Mouse (Mus musculus) heart, embryonic 10.5 days (tissue): ENCODE measurements at regions not wholly inside any gene's neighbourhood (a gene's known extent, or its start where the extent isn't known, plus 50 kb on each side); places are given as distances from the start of the nearest gene placed in this dataset.
"Not testable (repeated sequence)": the region's sequence is repeated elsewhere in the genome, so short reads cannot be mapped to it uniquely, and the experiment has no call there.

ENCODE experiments used
- DNase-seq: peaks from one replicate; pipeline ENCODE4 v3.0.0-alpha.2; 2017; ENCODE audit warnings: low spot score
- H3K27ac ChIP-seq: fragments of 300-500 bp; sonication (generic); 2 replicates; pipeline ENCODE4 v1.5.1; 2016; ENCODE audit warnings: mild to moderate bottlenecking
- H3K27me3 ChIP-seq: fragments of 300-500 bp; sonication (generic); 2 replicates; pipeline ENCODE4 v1.6.1; 2016; ENCODE audit warnings: mild to moderate bottlenecking; ENCODE audit not compliant: poor library complexity, insufficient read depth, severe bottlenecking
- H3K36me3 ChIP-seq: fragments of 300-500 bp; sonication (generic); 2 replicates; pipeline ENCODE4 v1.6.1; 2016; ENCODE audit warnings: mild to moderate bottlenecking, moderate library complexity
- H3K4me1 ChIP-seq: fragments of 300-500 bp; sonication (generic); 2 replicates; pipeline ENCODE4 v1.6.1; 2016; ENCODE audit warnings: mild to moderate bottlenecking
- H3K4me3 ChIP-seq: fragments of 300-500 bp; sonication (generic); 2 replicates; pipeline ENCODE4 v1.5.1; 2016; ENCODE audit warnings: mild to moderate bottlenecking, moderate library complexity
- H3K9me3 ChIP-seq: fragments of 300-500 bp; sonication (generic); 2 replicates; pipeline ENCODE4 v1.6.1; 2016; ENCODE audit warnings: mild to moderate bottlenecking, moderate library complexity
- whole genome bisulfite sequencing: fragments of 180-500 bp; shearing (Covaris S2); methylation state at CpG from one replicate; pipeline ENCODE4 v1.1.7; 2016; 5-methylcytosine and 5-hydroxymethylcytosine counted together

DNA sequence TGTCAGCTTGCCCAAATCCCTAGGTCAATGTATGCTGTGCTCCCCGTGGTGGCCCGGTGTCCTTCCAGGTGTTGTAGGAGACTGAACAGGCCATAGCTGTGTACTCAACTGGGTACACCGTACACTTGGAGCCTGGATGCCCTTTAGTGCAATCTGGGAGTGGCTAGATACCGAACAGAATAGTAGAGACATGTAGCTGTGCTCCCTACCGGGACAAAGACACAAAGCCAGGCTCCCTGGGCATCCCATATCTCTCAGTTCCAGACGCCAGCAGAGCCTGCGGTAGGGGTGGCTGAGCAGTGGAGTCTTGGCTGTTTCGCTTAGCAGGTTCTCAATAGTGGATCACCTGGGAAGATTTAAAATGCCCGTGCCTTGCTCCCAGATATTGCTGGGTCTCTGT lies 136.7 kb upstream of the Ubl3 start:
- DNase-seq, result peak; percentile 90
- H3K4me3 ChIP-seq, result no peak overlapping the region
- H3K9me3 ChIP-seq, result no peaks in the 10 kb centered on the region
- H3K36me3 ChIP-seq, result no peaks in the 10 kb centered on the region
- H3K4me1 ChIP-seq, result peaks cover 31% of the 10 kb centered on the region
- H3K27ac ChIP-seq, result peak overlapping the region; percentile 64; the same call in 1 of the 2 replicates
- peaks cover 4% of the 10 kb centered on the region; the same call in 1 of the 2 replicates for H3K27me3 ChIP-seq
- WGBS, result 73% methylated on average over 9 of the region's 9 CpGs

DNA sequence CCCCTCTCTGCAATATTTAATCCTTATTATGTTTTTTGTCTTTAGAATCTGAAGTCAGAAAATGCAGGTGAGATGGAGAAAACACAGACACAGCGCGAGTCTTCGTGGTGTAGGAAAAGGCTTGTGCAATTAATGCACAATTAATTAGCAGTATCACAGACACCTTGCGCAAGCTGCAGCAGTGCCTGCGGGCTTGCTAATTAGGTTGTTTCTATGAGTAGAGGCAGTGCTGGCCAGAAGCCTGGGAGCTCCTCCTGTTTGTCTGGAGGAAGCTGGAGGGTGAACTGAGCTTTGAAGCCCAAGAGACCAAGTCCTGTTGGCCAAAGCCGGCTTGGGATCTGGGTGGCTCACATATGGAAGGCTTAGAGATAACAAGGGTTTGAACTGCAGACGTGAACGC lies 135.9 kb upstream of the Ubl3 start:
- Histone ChIP-seq H3K36me3 (no peaks in the 10 kb centered on the region), H3K27ac (no peak overlapping the region), H3K4me1 (peaks cover 31% of the 10 kb centered on the region), H3K27me3 (peaks cover 4% of the 10 kb centered on the region; the same call in 1 of the 2 replicates), H3K9me3 (no peaks in the 10 kb centered on the region), H3K4me3 (no peak overlapping the region)
- DNase-seq, result no peak
- 79% methylated on average over 8 of the region's 8 CpGs for WGBS

DNA sequence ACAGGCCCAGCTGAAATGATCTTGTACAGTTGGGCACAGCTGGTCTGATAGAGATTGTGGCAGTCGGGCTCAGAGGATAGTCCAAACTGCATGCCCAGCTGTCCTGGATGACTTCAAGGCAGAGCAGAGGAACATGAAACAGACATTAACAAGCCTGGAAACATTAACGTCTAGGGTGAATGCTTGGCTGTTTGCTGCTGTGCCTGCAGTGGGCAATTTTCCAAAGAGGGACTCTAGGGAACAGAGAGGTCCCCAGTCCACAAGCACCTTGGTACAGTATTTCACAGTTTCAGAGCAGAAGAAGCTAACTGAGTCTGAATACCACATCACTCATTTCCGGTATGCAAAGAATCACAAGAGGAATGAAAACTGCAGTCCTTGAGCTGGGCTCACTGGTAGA lies 135.2 kb upstream of the Ubl3 start:
- 61% methylated on average over 3 of the region's 3 CpGs for WGBS
- no peak for DNase-seq
- Histone ChIP-seq H3K4me3 (no peak overlapping the region), H3K36me3 (no peaks in the 10 kb centered on the region), H3K27me3 (peaks cover 2% of the 10 kb centered on the region; the same call in 1 of the 2 replicates), H3K9me3 (no peaks in the 10 kb centered on the region), H3K4me1 (peaks cover 31% of the 10 kb centered on the region), H3K27ac (no peak overlapping the region)

DNA sequence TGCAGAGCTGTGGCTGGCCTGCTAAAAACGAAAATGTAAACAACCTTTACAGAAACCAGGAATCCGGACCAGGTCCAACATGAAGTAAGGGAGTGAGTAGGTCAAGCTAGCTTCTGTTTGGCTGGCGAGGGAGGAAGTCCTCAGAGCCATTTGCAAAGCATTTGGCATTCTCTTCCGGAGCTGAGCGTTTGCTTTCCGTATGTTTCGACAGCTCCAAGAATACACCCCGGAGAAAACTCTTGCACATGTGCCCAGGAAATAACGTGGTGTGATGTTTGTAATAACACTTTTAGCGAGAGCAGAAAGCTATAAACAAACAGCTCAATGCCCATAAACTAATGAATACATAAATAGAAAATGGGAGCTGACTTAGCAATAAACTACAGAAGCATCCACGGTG lies 131.6 kb upstream of the Ubl3 start:
- WGBS, result 79% methylated on average over 11 of the region's 11 CpGs
- H3K27me3 ChIP-seq, result no peaks in the 10 kb centered on the region
- peaks cover 9% of the 10 kb centered on the region; the same call in 1 of the 2 replicates for H3K4me1 ChIP-seq
- H3K9me3 ChIP-seq, result no peaks in the 10 kb centered on the region
- no peak overlapping the region for H3K4me3 ChIP-seq
- no peak for DNase-seq
- no peaks in the 10 kb centered on the region for H3K36me3 ChIP-seq
- H3K27ac ChIP-seq, result no peak overlapping the region

DNA sequence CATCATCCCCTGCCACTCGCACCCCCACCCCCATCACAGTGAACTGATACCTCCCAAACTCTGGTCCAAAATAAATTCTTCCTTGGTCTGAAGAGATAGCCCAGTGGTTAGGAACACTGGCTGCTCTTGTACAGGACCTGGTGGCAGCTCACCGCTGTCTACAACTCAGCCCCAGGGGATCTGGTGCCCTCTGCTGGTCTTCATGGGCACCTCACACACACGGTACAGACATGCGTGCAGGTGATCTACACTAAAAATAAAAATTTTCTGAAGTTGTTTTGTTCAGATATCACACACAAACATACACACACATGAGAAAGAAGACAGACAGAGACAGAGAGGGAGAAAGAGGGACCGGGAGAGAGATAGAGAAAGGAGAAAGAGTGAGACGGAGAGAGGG lies 130.0 kb upstream of the Ubl3 start:
- 90% methylated on average over 6 of the region's 6 CpGs for WGBS
- H3K27me3 ChIP-seq, result no peaks in the 10 kb centered on the region
- DNase-seq, result no peak
- H3K4me3 ChIP-seq, result no peak overlapping the region
- H3K4me1 ChIP-seq, result no peaks in the 10 kb centered on the region
- H3K36me3 ChIP-seq, result no peaks in the 10 kb centered on the region
- H3K27ac ChIP-seq, result no peak overlapping the region
- no peaks in the 10 kb centered on the region for H3K9me3 ChIP-seq

DNA sequence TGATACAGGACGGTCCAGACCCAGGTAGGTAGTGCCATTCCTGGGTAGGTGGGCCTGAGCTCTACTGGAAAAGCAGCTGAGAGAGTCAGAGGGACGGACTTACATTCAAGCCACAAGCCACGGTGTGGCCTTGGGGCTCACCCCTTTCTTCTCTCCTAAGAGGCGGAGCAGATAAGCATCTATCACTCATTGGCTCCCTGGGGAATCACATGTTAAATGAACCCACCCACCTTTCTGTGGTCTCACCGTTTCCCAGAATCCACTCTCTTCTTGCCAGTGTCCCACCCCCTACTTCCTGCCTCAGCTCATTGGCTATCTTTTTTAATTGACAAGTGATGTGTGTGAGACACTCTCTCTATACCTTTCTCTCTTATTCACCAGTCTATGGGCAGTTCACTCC lies 127.8 kb upstream of the Ubl3 start:
- Histone ChIP-seq H3K4me1 (no peaks in the 10 kb centered on the region), H3K4me3 (no peak overlapping the region), H3K27me3 (no peaks in the 10 kb centered on the region), H3K36me3 (no peaks in the 10 kb centered on the region), H3K27ac (no peak overlapping the region), H3K9me3 (no peaks in the 10 kb centered on the region)
- no peak for DNase-seq
- 81% methylated on average over 5 of the region's 5 CpGs for WGBS

DNA sequence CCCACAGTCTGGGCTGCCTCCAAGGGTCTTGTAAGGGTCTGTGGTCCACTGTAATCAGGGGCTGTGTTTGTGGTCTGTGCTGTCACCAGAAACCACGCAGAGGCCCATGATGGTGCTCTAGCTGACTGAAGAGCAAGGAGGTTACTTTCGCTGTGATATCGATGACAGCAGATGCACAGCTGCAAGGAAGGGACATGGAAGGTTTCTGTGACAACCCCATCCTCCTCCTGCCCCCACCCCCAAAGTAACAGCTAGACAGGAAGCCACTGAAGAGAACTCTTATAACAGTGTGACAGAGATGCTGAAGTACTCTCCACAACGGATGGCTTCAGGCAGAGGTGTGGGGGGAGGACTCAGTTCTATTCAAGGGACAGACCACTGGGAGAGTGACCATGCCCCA lies 127.0 kb upstream of the Ubl3 start:
- no peak for DNase-seq
- Histone ChIP-seq H3K4me3 (no peak overlapping the region), H3K9me3 (no peaks in the 10 kb centered on the region), H3K4me1 (no peaks in the 10 kb centered on the region), H3K27me3 (no peaks in the 10 kb centered on the region), H3K27ac (no peak overlapping the region), H3K36me3 (no peaks in the 10 kb centered on the region)
- 82% methylated on average over 4 of the region's 4 CpGs for WGBS

DNA sequence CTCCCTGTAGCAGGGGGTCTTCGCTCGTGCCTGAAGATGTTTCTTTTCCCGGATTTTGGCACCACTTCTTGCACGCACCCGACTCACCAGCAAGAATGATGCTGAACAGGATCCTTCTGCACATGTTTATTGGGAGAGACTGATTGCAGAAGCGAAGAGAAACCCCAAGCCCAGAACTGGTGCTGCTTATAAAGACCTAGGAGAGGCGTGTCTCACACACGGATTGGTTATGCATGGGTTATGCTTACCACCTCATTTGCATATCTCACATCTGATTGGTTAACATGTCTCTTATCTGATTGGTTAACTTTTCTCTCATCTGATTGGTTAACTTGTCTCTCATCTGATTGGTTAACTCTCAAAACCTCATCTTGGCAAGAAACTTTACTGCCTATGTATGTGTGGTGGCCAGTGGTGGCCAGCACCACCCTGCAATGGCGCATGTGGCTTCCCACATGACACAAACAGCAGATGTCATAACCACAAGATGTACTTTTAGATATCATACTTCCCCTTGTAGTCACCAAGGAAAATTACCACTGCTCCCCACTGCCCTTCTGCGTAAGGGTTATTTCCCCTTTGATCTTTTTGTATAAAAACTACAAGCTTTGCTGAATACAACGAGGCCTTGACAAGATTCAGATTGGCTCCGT lies 125.8 kb upstream of the Ubl3 start:
- H3K27me3 ChIP-seq, H3K4me1 ChIP-seq, H3K36me3 ChIP-seq, DNase-seq, H3K9me3 ChIP-seq, H3K4me3 ChIP-seq, H3K27ac ChIP-seq: not testable (repeated sequence)
- WGBS, result 90% methylated on average over 12 of the region's 12 CpGs

DNA sequence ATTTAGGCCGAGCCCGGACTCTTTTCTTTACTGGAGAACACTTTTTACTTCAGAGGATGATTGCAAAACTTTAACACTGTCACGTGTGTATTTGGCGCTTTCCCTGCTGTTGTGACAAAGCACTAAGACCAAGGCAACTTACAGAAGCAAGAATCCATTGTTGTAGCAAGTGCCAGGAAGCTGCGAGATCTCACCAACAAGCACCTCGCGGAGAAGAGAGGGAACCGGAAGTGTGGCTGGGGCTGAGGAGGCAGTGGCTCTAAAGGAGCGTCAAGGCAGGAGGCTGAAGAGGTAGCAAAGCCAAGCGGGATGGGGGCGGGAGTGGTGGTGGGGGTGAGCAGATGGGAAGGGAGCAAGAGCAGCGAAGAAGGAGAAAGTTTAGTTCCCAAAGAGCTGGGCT lies 121.7 kb upstream of the Ubl3 start:
- Histone ChIP-seq H3K4me3 (no peak overlapping the region), H3K27ac (no peak overlapping the region; the same call in 1 of the 2 replicates), H3K9me3 (0 out of 2 replicates have a peak, but pooled peaks cover 3% of the 10 kb centered on the region), H3K27me3 (no peaks in the 10 kb centered on the region), H3K4me1 (0 out of 2 replicates have a peak, but pooled peaks cover 5% of the 10 kb centered on the region), H3K36me3 (no peaks in the 10 kb centered on the region)
- 69% methylated on average over 12 of the region's 12 CpGs for WGBS
- DNase-seq, result no peak

DNA sequence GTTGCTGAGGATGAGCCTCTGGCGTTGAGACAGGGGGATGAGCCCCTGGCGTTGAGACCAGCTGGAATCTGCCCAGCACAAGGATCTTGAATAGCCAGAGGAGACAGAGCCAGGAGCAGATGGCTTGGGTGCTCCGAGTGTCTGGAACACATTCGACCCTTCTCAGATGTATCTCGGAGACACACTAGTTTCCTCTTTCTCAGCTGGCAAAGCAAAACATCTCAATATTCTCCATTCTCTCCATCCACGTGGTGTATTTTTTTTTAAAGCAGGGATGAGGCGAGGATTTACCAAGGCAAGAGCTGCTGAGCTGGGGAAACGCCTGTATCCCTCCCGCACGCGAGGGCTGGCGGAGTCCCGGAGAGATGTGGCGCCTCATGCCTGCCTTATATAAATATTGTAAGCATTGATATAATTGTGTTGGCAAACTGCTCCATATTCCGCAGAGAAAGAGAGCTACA lies 109.7 kb upstream of the Ubl3 start:
- DNase-seq, result no peak
- WGBS, result 82% methylated on average over 15 of the region's 15 CpGs

DNA sequence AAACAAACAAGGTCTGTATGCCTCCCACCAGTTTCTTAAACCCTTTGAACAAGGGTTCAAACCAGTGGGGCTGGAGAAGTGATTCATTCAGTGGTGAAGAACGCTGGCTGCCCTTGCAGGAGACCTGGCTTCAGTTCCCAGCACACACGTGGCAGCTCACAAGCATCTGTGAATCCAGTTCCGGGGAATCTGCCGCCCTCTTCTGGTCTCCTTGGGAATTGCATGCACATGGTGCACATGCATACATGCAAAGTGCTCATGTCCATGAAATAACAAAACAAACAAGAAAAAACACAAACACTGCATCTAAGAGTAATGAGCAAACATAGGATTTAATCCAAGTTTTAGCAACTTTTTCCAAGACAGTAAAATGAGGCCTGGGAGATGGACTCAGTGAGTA lies 108.5 kb upstream of the Ubl3 start:
- DNase-seq, result no peak
- WGBS, result 72% methylated on average over 4 of the region's 4 CpGs
- no peaks in the 10 kb centered on the region for H3K27me3 ChIP-seq
- H3K4me1 ChIP-seq, result peaks cover under 1% of the 10 kb centered on the region; the same call in 1 of the 2 replicates
- H3K36me3 ChIP-seq, result no peaks in the 10 kb centered on the region
- H3K27ac ChIP-seq, result no peak overlapping the region
- peaks cover 3% of the 10 kb centered on the region; the same call in 1 of the 2 replicates for H3K9me3 ChIP-seq
- no peak overlapping the region for H3K4me3 ChIP-seq

More for the DNA sequence above, 109.7 kb upstream of the Ubl3 start:
- Histone ChIP-seq H3K36me3 (no peaks in the 10 kb centered on the region), H3K4me3 (no peak overlapping the region), H3K4me1 (peaks cover 3% of the 10 kb centered on the region; the same call in 1 of the 2 replicates), H3K27me3 (peaks cover 6% of the 10 kb centered on the region; the same call in 1 of the 2 replicates), H3K9me3 (peaks cover 3% of the 10 kb centered on the region; the same call in 1 of the 2 replicates), H3K27ac (no peak overlapping the region)

DNA sequence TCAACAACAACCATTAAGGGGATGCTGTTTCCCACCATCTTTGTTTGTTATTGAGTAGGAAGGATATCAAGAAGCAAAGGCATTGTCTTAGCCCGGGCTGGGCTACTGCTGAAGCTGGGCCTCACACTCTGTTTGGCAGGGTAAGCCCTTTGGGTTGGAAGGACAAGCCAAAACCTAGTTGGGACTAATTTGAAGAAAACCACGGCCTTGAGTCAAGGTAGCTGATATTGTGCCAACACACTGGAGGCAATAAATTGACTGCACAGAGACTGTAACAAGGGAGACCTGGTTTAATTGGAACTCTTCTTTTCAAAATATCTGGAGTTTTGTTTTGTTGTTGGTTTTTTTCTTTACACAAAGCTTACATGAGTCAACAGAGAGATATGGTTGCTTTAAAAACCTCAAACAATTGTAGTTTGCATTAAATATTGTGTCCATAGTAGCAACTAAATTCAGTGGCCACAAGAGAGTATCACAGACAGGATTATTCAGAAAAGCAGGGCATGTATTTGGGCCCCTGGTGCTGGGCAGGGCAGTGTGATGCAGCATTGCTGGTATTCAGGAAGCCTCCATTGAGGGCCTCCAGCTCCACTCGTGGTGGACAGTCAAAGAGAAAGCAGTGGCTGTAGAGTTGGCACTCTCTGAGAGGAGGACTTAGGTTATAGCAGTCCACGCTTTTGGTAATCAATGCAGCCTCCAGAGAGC lies 105.5 kb upstream of the Ubl3 start:
- H3K4me1 ChIP-seq, result no peaks in the 10 kb centered on the region
- no peak overlapping the region for H3K4me3 ChIP-seq
- no peak overlapping the region for H3K27ac ChIP-seq
- 76% methylated on average over 4 of the region's 4 CpGs for WGBS
- no peaks in the 10 kb centered on the region for H3K36me3 ChIP-seq
- peaks cover 3% of the 10 kb centered on the region; the same call in 1 of the 2 replicates for H3K9me3 ChIP-seq
- DNase-seq, result no peak
- H3K27me3 ChIP-seq, result no peaks in the 10 kb centered on the region

DNA sequence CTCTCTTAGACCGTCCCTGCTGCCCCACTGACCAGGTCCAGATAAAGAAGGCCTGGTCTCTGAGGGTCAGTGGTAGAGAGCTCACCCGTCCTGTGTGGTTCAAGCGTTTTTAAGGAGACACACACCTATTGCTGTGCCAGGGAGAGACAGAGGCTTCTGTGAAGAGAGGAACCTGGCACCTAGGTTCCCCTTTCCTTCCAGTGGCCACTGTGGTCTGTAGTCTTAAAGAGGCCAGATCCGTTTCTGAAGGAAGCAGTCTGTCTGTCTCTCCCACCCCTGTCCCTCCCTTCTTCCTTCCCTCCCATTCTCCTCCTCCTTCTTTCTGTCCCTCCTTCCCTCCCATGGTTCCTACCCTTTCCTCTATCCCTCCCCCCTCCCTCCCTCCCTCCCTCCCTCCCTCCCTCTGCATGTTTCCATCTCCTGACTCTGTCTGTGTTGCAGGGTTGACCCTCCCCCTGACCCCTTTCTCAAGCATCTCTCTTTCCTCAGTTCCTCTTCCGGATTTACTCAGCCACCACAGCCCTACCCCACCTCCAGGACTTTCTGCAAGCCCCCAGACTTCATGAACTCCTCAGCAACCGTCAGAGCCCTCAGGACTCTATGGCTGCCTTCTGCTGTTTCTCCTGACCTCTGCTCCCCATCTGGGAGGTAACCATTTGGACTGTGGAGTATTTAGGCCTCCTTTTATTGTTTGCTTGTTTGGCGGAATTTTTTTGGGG lies 100.1 kb upstream of the Ubl3 start:
- 61% methylated on average over 7 of the region's 7 CpGs for WGBS

More for the DNA sequence above, 100.1 kb upstream of the Ubl3 start:
- no peaks in the 10 kb centered on the region for H3K36me3 ChIP-seq
- no peak overlapping the region for H3K4me3 ChIP-seq
- no peaks in the 10 kb centered on the region for H3K9me3 ChIP-seq
- no peak overlapping the region for H3K27ac ChIP-seq
- H3K27me3 ChIP-seq, result no peaks in the 10 kb centered on the region
- H3K4me1 ChIP-seq, result no peaks in the 10 kb centered on the region
- no peak for DNase-seq
